Mouse (Mus musculus): Measurements from ENCODE around the gene Gnb1l. TPM values are rescaled to one million over a fixed set of nuclear protein-coding genes. Genes with fewer than 3 reads are reported as not detected.
"Not testable (repeated sequence)": the region's sequence is repeated elsewhere in the genome, so short reads cannot be mapped to it uniquely, and the experiment has no call there.

The Gnb1l gene
- polyA plus RNA-seq, 1 experiment from 2014 or later, result 15.7 TPM

DNA sequence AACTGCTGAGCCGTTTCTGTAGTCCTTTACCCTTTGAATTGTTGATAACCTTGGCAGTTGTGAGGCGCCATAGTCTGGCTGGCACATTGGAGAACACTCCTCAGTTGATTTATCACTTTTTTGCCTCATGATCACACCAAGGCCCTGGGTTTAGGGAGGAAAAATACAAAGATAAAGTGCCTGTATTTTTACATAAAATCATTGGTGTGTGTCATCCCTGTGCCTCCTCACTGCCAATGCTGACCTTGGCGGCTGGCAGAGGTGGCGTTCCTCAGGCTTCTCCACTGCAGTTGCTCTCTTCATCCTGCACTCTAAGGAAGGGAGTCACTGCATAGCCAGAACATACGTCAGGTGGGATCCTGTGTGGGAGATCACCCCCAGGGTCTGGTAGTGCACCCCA is 13.2 kb downstream of the Gnb1l start:
- Histone ChIP-seq H3K4me2 (no peak overlapping the region), H3K27ac (no peak overlapping the region), H3K9me3 (no peaks in the 10 kb centered on the region), H3K27me3 (no peaks in the 10 kb centered on the region), H3K9ac (no peak overlapping the region), H3K4me3 (no peak overlapping the region), H3K36me3 (no peaks in the 10 kb centered on the region), H3K4me1 (no peaks in the 10 kb centered on the region)
- 77% methylated on average over 5 of the region's 5 CpGs for WGBS
- no peak for ATAC-seq (ENCODE audit: borderline replicate concordance, extremely low read depth, low FRiP score, low TSS enrichment)

DNA sequence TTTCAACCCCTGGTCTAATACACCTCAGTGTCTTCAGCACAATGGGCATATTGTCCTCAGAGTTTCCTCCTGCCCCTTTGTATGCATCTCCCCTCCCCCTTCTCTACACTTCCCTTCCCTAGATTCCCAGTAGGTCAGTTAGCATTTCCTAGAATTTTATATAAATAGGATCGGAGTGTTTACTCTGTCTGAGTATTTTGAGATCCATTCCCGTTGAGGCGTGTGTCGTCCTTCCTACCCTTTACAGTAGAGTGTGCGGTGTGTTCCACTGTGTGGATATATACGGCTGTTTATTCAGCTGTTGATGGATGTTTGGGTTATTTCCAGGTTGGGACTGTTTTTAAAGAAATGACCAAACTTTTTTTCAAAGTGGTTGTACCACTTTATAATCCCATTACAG is 15.0 kb downstream of the Gnb1l start:
- no peak; the same call in 1 of the 2 replicates for ATAC-seq (ENCODE audit: borderline replicate concordance, extremely low read depth, low FRiP score, low TSS enrichment)

DNA sequence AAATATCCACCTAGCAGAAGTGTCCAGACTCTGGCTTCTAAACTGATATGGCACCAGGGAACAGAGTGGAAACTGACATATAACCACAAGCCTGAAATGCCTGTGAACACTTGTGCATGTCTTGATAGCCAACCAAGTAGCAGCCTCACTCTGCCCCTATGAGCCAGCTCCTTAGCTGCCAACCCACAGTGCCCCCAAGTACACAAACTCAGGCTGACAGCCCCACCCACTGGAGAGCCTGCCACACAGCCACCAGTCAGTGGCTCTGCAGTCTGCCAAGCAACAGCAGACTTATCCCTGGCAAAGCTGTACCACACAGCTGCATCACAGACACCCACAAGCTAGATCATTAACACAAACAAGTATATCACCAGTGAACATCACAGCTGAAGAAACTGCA is 19.6 kb downstream of the Gnb1l start:
- H3K9me3 ChIP-seq, result no peaks in the 10 kb centered on the region
- no peak overlapping the region for H3K4me3 ChIP-seq
- no peak for ATAC-seq (ENCODE audit: borderline replicate concordance, extremely low read depth, low FRiP score, low TSS enrichment)
- no peaks in the 10 kb centered on the region for H3K36me3 ChIP-seq
- no peaks in the 10 kb centered on the region for H3K4me1 ChIP-seq
- no peak overlapping the region for H3K27ac ChIP-seq
- no peak overlapping the region for H3K9ac ChIP-seq
- no peaks in the 10 kb centered on the region for H3K27me3 ChIP-seq
- no peak overlapping the region for H3K4me2 ChIP-seq

More for the DNA sequence above, 15.0 kb downstream of the Gnb1l start:
- H3K36me3 ChIP-seq, result no peaks in the 10 kb centered on the region
- no peak overlapping the region for H3K9ac ChIP-seq
- H3K27me3 ChIP-seq, result no peaks in the 10 kb centered on the region
- H3K4me2 ChIP-seq, result no peak overlapping the region
- WGBS, result 16% methylated on average over 6 of the region's 6 CpGs
- H3K27ac ChIP-seq, result no peak overlapping the region
- H3K4me3 ChIP-seq, result no peak overlapping the region
- no peaks in the 10 kb centered on the region for H3K9me3 ChIP-seq
- H3K4me1 ChIP-seq, result no peaks in the 10 kb centered on the region

DNA sequence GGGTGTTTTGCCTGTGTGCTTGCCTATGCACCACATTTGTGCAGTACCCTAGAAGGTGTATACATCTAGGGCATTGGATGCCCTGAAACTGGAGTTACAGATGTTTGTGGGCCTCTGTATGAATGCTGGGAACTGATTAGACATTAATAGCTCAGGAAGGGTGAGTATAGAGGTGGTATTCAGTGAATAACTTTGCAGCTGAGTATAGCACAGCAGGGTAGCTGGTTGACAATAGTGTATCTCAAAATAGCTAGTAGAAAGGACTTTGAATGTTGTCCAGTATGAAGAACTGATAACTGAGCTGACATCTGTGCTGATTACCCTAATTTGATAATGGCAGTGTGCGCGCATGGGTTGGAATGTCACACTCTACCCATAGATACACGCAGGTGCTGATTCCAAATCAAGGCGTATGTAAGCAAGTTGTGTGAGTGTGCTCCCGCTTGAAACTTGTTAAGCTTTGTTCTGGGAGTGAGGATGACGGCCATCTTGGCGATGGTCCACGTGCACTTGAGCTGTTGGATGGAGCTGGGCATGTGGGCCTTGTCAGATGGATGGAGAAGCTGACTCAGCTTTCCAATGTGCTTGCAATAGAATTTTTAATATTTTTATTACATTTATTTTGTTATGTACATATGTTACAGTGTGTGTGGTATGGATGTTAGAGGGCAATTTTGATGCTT is 25.2 kb downstream of the Gnb1l start:
- 80% methylated on average over 8 of the region's 8 CpGs for WGBS
- no peak overlapping the region for H3K4me2 ChIP-seq
- no peaks in the 10 kb centered on the region for H3K9me3 ChIP-seq
- no peaks in the 10 kb centered on the region for H3K36me3 ChIP-seq
- H3K9ac ChIP-seq, result no peak overlapping the region
- H3K4me1 ChIP-seq, result no peaks in the 10 kb centered on the region
- no peak overlapping the region for H3K27ac ChIP-seq
- no peak for ATAC-seq (ENCODE audit: borderline replicate concordance, extremely low read depth, low FRiP score, low TSS enrichment)
- no peak overlapping the region for H3K4me3 ChIP-seq
- H3K27me3 ChIP-seq, result no peaks in the 10 kb centered on the region

DNA sequence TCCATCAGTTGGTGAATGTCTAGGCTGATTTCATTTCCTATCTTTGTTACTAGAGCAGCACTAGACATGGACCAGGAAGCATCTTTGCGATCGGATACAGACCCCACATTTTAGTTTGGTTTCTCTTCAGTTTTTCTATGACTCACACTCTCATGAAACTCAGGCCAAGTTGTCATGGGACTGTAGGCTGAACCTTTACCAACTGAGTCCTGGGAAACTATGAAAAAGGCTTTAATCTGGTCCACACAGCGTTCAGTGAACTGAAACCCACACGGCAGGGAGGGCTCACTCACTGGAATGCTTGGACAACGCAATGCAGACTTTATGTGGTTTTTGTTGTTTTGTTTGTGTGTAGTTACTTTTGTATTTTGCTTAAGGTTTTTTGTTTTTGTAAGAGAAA is 30.1 kb downstream of the Gnb1l start:
- no peaks in the 10 kb centered on the region for H3K9me3 ChIP-seq
- no peak for ATAC-seq (ENCODE audit: borderline replicate concordance, extremely low read depth, low FRiP score, low TSS enrichment)
- H3K4me2 ChIP-seq, result no peak overlapping the region
- no peak overlapping the region for H3K4me3 ChIP-seq
- WGBS, result 83% methylated on average over 5 of the region's 5 CpGs
- no peaks in the 10 kb centered on the region for H3K4me1 ChIP-seq
- H3K27ac ChIP-seq, result no peak overlapping the region
- H3K27me3 ChIP-seq, result no peaks in the 10 kb centered on the region
- no peaks in the 10 kb centered on the region for H3K36me3 ChIP-seq
- H3K9ac ChIP-seq, result no peak overlapping the region

DNA sequence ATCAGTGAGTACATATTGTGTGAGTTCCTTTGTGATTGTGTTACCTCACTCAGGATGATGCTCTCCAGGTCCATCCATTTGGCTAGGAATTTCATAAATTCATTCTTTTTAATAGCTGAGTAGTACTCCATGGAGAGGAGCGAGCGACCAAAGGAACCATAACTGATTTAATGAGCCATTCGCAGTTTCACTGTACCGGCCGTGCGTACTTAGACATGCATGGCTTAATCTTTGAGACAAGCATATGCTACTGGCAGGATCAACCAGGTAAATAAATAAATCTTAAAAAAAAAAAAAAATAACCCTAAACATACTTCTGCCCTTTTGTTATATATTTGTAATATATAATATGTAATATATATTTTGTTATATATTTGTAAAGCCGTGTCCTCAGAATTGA is 34.5 kb downstream of the Gnb1l start:
- not testable (repeated sequence) for H3K4me1 ChIP-seq, H3K4me3 ChIP-seq, H3K4me2 ChIP-seq, H3K27me3 ChIP-seq, H3K36me3 ChIP-seq, H3K9ac ChIP-seq, H3K27ac ChIP-seq, H3K9me3 ChIP-seq
- peak; percentile 100 for ATAC-seq (ENCODE audit: borderline replicate concordance, extremely low read depth, low FRiP score, low TSS enrichment)
- 94% methylated on average over 7 of the region's 7 CpGs for WGBS

DNA sequence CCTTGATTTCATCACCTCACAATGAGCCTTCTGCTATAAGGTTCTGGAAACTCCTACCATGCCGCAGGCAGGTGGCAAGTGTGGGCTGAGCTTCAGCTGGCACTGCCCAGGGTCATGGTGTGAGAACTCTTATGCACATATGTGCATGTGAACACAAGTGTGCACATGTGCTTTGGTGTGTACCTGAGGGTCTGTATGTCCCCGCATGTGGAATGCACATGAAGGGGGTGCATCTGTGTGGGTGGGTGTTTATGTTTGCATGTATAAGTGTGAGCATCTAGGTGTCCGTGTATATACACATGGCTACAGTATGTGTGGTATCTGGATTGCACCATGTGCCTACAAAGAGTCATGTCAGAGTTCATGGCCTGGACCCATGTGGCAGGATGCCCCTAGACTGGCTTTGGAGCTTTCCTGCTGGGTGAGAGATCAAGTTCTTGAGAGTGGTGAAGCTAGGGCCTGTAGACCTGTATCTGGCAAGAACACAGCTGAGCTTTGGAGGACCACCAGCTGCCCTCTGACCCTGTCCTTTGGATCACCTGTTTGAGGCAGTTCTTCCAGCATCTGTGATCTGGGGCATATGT is 39.0 kb downstream of the Gnb1l start:
- WGBS, result 85% methylated on average over 3 of the region's 3 CpGs
- Histone ChIP-seq H3K27me3 (no peaks in the 10 kb centered on the region), H3K27ac (no peak overlapping the region), H3K4me1 (peaks cover 7% of the 10 kb centered on the region; the same call in 1 of the 2 replicates), H3K4me3 (no peak overlapping the region), H3K9ac (no peak overlapping the region), H3K36me3 (no peaks in the 10 kb centered on the region), H3K4me2 (no peak overlapping the region), H3K9me3 (no peaks in the 10 kb centered on the region)
- ATAC-seq (ENCODE audit: borderline replicate concordance, extremely low read depth, low FRiP score, low TSS enrichment), result no peak

DNA sequence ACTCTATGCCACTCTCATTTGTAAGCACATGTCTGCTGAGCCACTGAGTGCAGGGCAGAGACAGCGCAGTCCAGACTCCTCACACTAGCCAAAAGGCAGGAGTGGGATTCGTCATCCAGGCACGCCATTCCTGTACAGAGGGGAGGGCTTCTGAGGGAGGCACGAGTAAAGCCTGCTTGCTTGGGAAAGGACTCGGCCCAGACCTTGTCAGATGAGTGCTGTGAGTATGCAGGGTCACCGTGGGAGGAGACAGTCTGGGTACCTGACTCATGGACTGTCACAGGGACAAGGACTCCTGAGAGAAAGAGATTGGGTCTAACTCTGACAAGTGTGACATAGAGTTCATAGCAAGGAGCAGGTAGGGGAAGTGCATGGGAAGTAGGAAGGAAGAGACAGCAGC is 40.8 kb downstream of the Gnb1l start:
- Histone ChIP-seq H3K4me3 (no peak overlapping the region), H3K27ac (no peak overlapping the region), H3K36me3 (no peaks in the 10 kb centered on the region), H3K4me1 (peaks cover 14% of the 10 kb centered on the region; the same call in 1 of the 2 replicates), H3K9ac (no peak overlapping the region), H3K9me3 (no peaks in the 10 kb centered on the region), H3K27me3 (no peaks in the 10 kb centered on the region), H3K4me2 (no peak overlapping the region)
- no peak for ATAC-seq (ENCODE audit: borderline replicate concordance, extremely low read depth, low FRiP score, low TSS enrichment)
- 49% methylated on average over 6 of the region's 6 CpGs for WGBS

DNA sequence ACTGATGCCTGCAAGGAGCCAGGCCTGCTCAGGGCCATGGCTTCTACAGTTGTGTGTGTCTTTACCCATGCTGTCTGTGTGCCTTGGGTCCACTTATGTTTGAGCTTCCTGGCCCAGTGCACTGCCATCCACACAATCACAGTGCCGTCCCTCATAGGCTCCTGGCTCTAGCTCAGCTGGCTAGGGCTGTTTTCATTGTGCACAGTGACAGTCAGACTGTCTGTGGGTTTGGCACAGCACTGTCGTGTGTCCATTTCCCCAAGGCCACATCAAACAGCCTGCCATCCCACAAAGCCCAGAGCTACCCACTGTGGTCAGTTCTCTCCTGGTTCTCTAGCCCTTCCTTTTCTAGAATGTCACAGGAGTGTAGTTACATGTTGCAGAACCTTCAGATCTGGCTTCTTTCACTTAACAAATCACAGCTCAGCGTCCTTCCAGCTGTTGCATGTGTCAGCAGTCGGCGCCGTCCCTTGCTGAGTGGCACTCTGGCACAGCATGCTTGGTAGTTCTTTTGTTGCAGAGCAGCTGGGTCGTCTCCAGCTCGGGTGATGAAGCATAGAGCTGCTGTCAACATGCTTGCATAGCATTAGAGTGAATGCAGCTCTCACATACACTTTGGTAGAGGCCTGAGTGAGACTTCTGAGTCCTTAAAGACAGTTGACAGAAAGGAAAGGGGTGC is 44.8 kb downstream of the Gnb1l start:
- H3K9ac ChIP-seq, result no peak overlapping the region
- no peak overlapping the region for H3K27ac ChIP-seq
- 36% methylated on average over 8 of the region's 8 CpGs for WGBS
- H3K4me1 ChIP-seq, result peaks cover 15% of the 10 kb centered on the region; the same call in 1 of the 2 replicates
- no peaks in the 10 kb centered on the region for H3K36me3 ChIP-seq
- no peak overlapping the region for H3K4me2 ChIP-seq
- H3K9me3 ChIP-seq, result no peaks in the 10 kb centered on the region
- no peaks in the 10 kb centered on the region for H3K27me3 ChIP-seq
- H3K4me3 ChIP-seq, result no peak overlapping the region
- peak; percentile 60; the same call in 1 of the 2 replicates for ATAC-seq (ENCODE audit: borderline replicate concordance, extremely low read depth, low FRiP score, low TSS enrichment)

DNA sequence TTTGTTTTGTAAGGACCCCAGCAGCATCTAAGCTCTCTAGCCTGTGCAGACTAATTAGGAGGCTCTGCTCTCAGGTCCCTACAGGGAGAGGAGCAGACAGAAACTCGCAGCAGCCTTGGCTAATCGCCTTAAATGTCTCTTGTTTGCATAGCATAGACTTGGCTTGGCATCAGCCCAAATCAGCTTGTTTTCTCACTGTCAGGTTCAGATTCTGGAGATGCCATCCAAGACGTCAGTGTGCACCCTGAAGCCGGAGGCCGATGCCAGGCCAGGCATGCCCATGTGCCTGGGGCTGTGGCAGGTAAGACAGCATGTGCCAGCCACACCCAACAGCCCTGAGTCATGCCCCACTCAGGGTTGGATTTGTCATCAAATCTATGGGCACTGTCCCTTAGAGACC is 49.4 kb downstream of the Gnb1l start:
- Histone ChIP-seq H3K4me3 (no peak overlapping the region), H3K9me3 (no peaks in the 10 kb centered on the region), H3K4me2 (no peak overlapping the region), H3K36me3 (no peaks in the 10 kb centered on the region), H3K27ac (no peak overlapping the region), H3K9ac (no peak overlapping the region), H3K27me3 (no peaks in the 10 kb centered on the region), H3K4me1 (0 out of 2 replicates have a peak, but pooled peaks cover 8% of the 10 kb centered on the region)
- 53% methylated on average over 5 of the region's 5 CpGs for WGBS
- ATAC-seq (ENCODE audit: borderline replicate concordance, extremely low read depth, low FRiP score, low TSS enrichment), result no peak

DNA sequence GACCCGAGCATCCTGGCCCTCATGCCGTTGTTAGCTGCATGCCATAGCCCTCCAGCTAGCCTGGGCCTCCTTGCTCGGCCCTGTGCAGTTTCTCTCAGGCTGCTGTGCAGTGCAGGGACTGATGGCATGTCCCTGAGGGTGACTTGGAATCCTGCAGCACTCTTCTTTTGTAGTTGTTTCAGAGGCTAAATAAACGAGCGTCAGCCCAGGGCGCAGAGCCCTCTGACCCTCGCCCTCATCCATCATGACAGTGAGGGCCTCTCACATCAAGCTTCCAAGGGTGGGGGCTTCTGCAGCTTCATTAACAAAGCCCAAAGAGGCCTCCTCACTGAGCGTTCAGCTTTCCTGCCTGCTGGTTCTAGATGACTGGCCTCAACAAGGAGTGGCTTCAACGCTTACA is 53.1 kb downstream of the Gnb1l start:
- 25% methylated on average over 9 of the region's 9 CpGs for WGBS
- Histone ChIP-seq H3K9ac (no peak overlapping the region), H3K4me2 (no peak overlapping the region), H3K36me3 (no peaks in the 10 kb centered on the region), H3K27me3 (no peaks in the 10 kb centered on the region), H3K4me1 (0 out of 2 replicates have a peak, but pooled peaks cover 7% of the 10 kb centered on the region), H3K4me3 (no peak overlapping the region), H3K9me3 (no peaks in the 10 kb centered on the region), H3K27ac (no peak overlapping the region)
- no peak for ATAC-seq (ENCODE audit: borderline replicate concordance, extremely low read depth, low FRiP score, low TSS enrichment)

DNA sequence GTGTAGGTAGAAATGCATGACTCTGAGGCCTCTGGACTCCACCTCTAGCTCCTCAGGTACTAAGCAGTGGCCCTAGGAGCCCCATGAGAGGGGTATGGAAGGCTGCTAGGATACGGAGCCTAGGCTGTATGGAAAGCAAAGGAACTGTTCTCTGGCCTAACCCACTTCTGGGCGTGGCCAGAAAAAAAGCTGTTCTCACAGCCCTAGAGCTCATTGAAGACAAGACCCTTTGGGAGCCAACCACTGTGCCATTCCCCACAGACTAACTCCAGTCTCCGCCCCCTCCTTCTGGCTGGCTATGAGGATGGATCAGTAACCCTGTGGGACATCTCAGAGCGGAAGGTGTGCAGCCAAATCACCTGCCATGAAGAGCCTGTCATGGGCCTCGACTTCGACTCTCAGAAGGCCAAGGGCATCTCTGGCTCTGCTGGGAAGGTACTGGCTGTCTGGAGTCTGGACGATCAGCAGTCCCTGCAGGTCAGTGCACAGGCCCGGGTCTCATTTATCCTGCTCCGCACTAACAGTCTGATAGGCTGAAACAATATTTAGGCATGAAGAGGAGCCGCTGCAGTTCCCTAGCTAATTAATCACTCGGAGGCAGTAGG is 53.7 kb downstream of the Gnb1l start:
- H3K4me1 ChIP-seq, result 0 out of 2 replicates have a peak, but pooled peaks cover 7% of the 10 kb centered on the region
- no peak overlapping the region for H3K4me3 ChIP-seq
- WGBS, result 46% methylated on average over 11 of the region's 11 CpGs
- ATAC-seq (ENCODE audit: borderline replicate concordance, extremely low read depth, low FRiP score, low TSS enrichment), result no peak; the same call in 1 of the 2 replicates
- H3K27me3 ChIP-seq, result no peaks in the 10 kb centered on the region
- no peak overlapping the region for H3K4me2 ChIP-seq
- no peak overlapping the region for H3K27ac ChIP-seq
- no peaks in the 10 kb centered on the region for H3K9me3 ChIP-seq
- H3K9ac ChIP-seq, result no peak overlapping the region
- H3K36me3 ChIP-seq, result no peaks in the 10 kb centered on the region
